Mouse (Mus musculus) macrophage (primary cell): ENCODE results near the gene Khdrbs2. TPM values are rescaled to one million over a fixed set of nuclear protein-coding genes. Genes with fewer than 3 reads are reported as not detected.

Experiments
- H3K27ac ChIP-seq: fragments of 350-480 bp; formaldehyde crosslinking; 2 replicates; pipeline ENCODE4 v1.9.0; 2021
- H3K36me3 ChIP-seq: fragments of 350-480 bp; formaldehyde crosslinking; 2 replicates; pipeline ENCODE4 v1.9.0; 2021; ENCODE audit errors: inconsistent target
- H3K4me3 ChIP-seq: fragments of 350-480 bp; formaldehyde crosslinking; 2 replicates; pipeline ENCODE4 v1.9.0; 2021; ENCODE audit errors: inconsistent target
- H3K79me2 ChIP-seq: fragments of 350-480 bp; formaldehyde crosslinking; 2 replicates; pipeline ENCODE4 v1.9.0; 2021; ENCODE audit errors: inconsistent target
- WGBS: methylation state at CpG from one replicate; pipeline ENCODE4 v1.1.7; 2026; ENCODE audit warnings: inconsistent platforms; ENCODE audit not compliant: missing documents; 5-methylcytosine and 5-hydroxymethylcytosine counted together
- polyA plus RNA-seq: library from polyadenylated mRNA; stranded (reverse); fragments of 250-400 nt; gene quantifications from 3 replicates; pipeline ENCODE4 v1.2.4, GENCODE M21; 2018; ENCODE audit warnings: inconsistent platforms
- total RNA-seq, 78 experiments: library from RNA; depleted of rRNA; stranded (reverse); fragments of 250-400 nt; gene quantifications; 1 replicate in 9 of 78; 2 replicates in 24 of 78; 3 replicates in 43 of 78; 4 replicates in 2 of 78; pipeline ENCODE4 v1.2.4; 2018; ENCODE audit warnings: inconsistent platforms in 56 of 78

Khdrbs2 gene
- total RNA-seq (2018; cell fraction: chromatin; rRNA removed): under 1 TPM in 2 of 26 experiments, not detected in 24; 0.13 to 0.18 TPM
- total RNA-seq (2018; cell fraction: cytosol; rRNA removed): not detected
- total RNA-seq (2018; cell fraction: nucleus; rRNA removed): under 1 TPM in 1 of 26 experiments, not detected in 25; 0.17 TPM
- not detected in 3 replicates for polyA plus RNA-seq

DNA sequence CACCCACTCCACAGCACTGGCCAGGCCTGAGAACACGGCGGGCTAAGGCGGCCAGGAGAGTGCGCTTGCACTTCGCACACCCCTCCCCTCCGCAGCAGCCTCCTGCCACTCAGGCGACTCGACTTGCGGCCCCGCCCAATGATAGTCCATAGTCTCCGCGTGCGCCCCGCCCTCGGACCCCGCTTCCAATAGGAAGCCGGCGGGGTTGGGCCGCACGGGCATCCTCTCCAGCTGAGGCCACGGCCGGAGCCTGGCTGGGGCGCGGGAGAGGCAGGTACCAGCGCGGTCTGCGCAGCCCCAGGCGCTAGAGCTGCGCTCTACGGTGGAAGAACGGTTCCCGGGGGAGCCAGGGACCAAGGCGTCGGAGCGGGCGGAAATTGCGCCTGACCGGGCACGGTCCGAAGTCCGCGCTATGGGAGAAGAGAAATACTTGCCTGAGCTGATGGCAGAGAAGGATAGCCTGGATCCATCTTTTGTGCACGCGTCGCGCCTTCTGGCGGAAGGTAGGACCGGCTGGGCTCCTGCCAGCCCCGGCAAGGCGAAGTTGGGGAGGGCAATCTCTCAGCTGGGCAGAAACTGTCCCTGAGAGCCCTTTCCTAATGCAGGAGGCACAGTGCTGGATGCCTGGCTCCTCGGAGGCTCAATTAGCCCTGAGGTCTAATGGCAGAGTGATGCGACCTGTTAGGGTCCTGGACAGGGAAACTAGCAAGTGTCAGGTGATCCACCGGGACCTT lies at the start of gene Khdrbs2:
Gene Khdrbs2 (plus strand): TSS at position 209 of the 734 bp plus-strand sequence.
- H3K36me3 ChIP-seq: no peaks in the 10 kb centered on the region
- no peak within 1 kb of the TSS for H3K27ac ChIP-seq
- no peak within 1 kb of the TSS for H3K4me3 ChIP-seq
- WGBS: 6% methylated on average over 52 of the region's 53 CpGs
- no peaks in the 10 kb centered on the region for H3K79me2 ChIP-seq

DNA sequence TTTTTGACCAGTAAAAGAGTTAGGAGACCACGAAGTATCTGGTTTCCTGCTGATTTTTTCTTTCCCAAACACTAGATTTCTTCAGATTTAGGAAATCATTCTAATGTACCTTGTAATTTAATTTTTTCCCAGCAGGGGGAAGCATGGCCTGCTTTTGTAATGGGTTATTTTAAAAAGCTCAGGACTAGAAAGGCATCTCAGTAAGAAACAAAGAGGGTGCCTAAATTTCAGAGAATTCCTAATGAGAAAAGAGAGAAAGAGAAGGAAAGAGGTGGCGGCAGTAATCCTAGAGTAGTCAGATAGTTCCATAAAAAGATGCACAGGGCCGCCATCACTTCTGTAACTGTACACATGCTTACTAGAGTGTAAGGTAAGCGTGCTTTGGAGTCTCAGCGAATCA lies 2.1 kb downstream of the Khdrbs2 start:
- Histone ChIP-seq H3K36me3 (no peaks in the 10 kb centered on the region), H3K79me2 (no peaks in the 10 kb centered on the region), H3K4me3 (no peak overlapping the region), H3K27ac (no peak overlapping the region)
- 63% methylated on average over 5 of the region's 5 CpGs for WGBS

DNA sequence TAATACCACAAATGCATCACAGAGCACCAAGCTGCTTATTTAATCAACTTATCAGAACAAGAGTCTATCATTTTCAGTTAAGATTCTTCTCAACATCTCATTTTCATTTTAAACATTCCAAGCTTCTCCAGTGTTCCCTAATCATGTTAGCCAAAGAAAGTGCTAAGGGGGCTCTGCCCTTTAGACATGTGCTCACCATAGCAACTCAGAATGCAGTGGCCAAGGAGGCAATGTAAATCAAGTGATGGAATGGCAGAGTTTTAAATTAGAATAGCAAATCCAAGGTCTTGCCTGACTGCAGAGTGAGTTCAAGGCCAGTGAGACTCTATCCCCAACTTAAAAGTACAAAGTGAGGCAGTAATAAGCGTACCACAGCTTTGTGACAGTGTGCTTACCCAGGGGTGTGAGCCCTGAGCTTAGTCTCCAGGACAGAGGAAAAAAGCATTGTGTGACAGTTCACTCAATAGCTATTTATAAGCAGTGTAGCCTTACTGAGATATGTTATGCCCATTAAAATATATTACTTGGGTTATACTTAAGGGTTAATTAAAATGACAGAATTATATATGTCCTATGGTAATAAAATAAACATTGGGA lies 27.2 kb downstream of the Khdrbs2 start:
- Histone ChIP-seq H3K4me3 (no peak overlapping the region), H3K27ac (no peak overlapping the region), H3K79me2 (no peaks in the 10 kb centered on the region), H3K36me3 (no peaks in the 10 kb centered on the region)
- 43% methylated on average over 1 of the region's 1 CpGs for WGBS

DNA sequence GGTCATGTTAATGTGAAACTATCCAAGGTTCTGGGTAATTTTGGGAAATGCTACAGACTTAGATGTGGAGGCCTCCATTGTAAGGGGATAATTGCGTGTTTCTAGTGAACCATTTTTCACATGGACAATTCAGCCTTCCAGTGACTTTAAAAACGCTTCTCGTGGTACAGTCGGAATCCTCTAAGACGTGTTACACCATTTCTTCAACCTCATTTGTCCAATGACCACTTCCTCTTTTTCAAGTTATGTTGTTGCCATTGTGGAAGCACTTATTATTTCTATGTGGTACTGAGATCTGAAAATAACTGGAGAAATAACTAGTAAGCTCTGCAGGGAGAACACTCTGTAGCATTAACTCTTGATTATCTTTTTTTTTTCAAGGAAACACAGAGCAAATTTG lies 75.9 kb downstream of the Khdrbs2 start:
- H3K79me2 ChIP-seq: no peaks in the 10 kb centered on the region
- 50% methylated on average over 5 of the region's 5 CpGs for WGBS
- H3K4me3 ChIP-seq: no peak overlapping the region

DNA sequence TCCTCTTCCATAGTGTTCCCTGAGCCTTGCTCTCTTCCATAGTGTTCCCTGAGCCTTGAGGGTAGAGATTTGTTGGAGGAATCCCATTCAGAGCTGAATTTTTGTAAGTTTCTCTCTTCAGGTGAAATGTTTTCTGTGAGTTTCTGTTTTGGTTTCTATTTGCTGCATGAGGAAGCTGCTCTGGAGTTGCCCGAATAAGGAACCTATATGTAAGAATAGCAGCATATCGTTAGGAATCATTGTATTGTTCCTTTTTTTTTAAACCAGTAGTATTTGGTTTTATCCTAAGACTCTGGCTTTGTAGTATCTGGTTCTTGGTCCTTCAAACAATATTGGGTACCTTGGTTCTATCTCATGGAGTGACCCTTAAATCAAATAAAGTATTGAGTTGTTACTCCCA lies 77.1 kb downstream of the Khdrbs2 start:
- Histone ChIP-seq H3K36me3 (no peaks in the 10 kb centered on the region), H3K79me2 (no peaks in the 10 kb centered on the region), H3K27ac (no peak overlapping the region), H3K4me3 (no peak overlapping the region)
- WGBS: 31% methylated on average over 2 of the region's 2 CpGs

More for the DNA sequence above, 75.9 kb downstream of the Khdrbs2 start:
- H3K27ac ChIP-seq: no peak overlapping the region
- H3K36me3 ChIP-seq: no peaks in the 10 kb centered on the region

DNA sequence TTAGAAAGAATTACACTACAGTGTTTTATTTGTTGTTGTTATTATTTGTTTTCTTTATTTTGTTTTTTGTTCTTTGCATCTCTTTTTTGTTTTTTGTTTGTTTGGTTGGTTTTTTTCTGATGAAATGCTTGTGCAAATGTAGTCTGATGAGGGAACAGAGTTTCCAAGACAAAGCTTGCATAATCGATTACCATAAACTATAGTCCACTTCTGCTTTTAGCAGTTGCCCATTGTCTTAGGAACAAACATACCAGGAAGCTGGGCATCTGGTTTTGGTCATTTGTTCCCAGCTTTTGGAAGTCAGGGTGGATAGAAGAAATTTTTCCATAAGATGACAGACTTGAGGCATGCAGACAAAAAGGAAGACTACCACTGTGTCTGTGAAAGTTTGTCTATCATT lies 77.8 kb downstream of the Khdrbs2 start:
- no peaks in the 10 kb centered on the region for H3K36me3 ChIP-seq
- WGBS: 75% methylated on average over 1 of the region's 1 CpGs
- no peak overlapping the region for H3K4me3 ChIP-seq
- no peak overlapping the region for H3K27ac ChIP-seq
- H3K79me2 ChIP-seq: no peaks in the 10 kb centered on the region

DNA sequence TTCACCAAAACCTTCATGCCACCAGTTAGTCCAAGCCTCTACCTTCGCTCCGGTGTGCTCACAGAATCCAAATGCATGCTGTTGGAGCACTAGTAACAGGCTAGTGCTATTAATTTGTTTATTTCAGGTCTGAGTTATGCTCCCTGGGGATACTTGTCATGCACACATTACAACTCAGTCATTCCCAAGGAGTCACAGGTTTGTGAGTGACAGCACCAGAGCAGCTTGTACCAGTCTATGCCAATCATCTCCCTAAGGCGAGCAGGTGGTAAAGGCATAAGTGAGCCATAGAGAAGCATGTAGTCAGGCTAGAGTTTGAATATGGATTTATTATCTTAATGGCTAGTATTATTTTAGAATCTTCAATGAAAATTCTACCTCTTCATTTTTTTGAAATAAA lies 86.4 kb downstream of the Khdrbs2 start:
- 85% methylated on average over 3 of the region's 3 CpGs for WGBS
- Histone ChIP-seq H3K27ac (no peak overlapping the region), H3K36me3 (no peaks in the 10 kb centered on the region), H3K4me3 (no peak overlapping the region), H3K79me2 (no peaks in the 10 kb centered on the region)

DNA sequence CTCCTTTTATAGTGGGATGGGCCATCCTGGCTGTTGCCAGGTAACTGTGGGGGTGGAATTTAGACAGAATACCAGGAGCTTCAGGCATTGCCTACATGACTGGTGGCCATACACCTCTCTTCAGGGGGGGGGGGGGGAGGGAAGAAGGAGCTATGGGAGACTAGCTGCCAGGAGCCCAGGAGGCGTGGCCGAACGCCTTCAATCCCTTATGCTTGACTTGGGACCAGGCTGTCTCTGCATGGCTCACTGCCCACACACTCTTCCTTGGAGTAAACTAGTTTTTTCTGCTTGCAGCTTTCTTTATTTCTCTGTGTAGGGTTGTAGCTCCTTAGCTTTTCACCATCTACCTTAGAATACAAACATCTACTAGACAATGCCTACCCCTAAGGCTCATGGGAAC lies 98.0 kb downstream of the Khdrbs2 start:
- WGBS: 85% methylated on average over 3 of the region's 3 CpGs
- Histone ChIP-seq H3K27ac (no peak overlapping the region), H3K79me2 (no peaks in the 10 kb centered on the region), H3K4me3 (no peak overlapping the region), H3K36me3 (no peaks in the 10 kb centered on the region)

DNA sequence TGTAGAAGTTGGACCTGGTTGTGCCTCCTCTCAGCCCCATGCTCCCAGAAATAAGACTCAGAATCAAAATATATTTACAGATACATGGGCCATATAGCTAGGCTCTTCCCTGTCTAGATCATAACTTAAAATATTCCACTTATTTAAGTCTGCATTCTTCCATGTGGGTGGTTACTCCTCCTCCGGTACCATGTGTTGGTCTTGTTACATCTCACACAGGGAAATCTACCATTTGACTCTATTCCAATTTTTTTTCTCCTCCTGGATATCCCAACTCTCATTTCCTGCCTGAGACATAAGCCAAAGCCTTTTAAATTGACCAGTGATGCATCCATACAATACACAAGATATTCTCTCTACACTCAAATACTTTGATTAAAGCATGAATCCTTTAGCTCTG lies 122.2 kb downstream of the Khdrbs2 start:
- no peak overlapping the region for H3K4me3 ChIP-seq
- H3K36me3 ChIP-seq: no peaks in the 10 kb centered on the region
- no peak overlapping the region for H3K27ac ChIP-seq
- no peaks in the 10 kb centered on the region for H3K79me2 ChIP-seq
- 70% methylated on average over 1 of the region's 1 CpGs for WGBS

DNA sequence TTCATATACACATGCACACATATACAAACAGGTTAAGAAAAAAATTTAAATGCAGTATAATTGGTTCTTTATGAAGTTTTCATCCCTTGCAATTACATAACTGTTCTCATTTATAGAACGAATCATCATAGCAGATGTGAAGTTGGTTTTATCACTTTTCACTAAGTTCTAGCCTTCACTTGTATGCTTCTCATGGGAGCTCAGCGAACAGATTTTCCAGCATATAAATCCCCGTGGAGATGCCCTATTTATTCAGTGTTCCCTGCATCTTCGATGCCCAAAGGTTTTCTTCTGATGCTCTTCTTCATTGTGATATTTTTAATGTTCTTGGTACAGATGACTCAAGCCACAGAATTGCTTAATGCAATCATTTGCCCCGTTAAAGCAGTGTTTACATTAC lies 128.9 kb downstream of the Khdrbs2 start:
- WGBS: 76% methylated on average over 5 of the region's 5 CpGs
- no peaks in the 10 kb centered on the region for H3K36me3 ChIP-seq
- H3K27ac ChIP-seq: no peak overlapping the region
- H3K79me2 ChIP-seq: no peaks in the 10 kb centered on the region
- no peak overlapping the region for H3K4me3 ChIP-seq

DNA sequence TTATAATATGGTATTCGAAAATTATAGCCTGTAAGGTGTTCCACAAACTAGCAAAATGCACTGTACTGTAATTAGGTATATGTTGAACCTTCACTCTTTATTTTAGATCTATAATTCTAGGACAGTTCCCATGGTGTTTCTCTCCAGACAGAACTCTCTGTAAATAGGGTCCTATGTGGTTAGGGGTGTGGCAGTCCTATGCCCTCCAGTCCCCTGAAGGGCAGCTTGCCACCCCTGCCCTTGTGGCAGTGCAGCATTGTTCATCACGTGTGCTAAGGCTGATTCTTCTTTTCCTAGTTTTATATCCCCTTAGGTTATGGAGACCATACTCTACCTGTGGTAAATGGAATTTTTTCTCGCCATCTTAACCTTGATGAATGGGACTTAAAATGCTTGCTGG lies 136.6 kb downstream of the Khdrbs2 start:
- Histone ChIP-seq H3K4me3 (no peak overlapping the region), H3K79me2 (no peaks in the 10 kb centered on the region), H3K27ac (no peak overlapping the region), H3K36me3 (no peaks in the 10 kb centered on the region)
- 60% methylated on average over 3 of the region's 3 CpGs for WGBS

DNA sequence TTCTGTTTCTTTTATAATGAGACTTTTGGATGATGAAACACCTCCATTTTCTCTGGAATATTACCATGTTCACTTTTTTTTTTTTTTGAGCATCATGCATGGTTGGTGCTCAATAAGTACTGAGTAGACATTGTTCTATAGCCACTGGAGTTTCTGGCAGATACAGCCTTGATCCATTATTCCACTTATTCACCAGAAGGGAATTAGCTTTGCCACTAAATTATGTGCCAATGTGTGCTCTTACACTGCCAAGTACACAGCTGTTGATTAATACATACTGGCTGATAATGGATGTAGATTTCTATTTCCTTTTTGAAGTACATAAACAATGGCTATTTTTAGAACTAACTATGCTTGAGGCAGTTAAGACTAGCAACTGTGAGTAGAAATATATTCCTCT lies 137.1 kb downstream of the Khdrbs2 start:
- H3K27ac ChIP-seq: no peak overlapping the region

DNA sequence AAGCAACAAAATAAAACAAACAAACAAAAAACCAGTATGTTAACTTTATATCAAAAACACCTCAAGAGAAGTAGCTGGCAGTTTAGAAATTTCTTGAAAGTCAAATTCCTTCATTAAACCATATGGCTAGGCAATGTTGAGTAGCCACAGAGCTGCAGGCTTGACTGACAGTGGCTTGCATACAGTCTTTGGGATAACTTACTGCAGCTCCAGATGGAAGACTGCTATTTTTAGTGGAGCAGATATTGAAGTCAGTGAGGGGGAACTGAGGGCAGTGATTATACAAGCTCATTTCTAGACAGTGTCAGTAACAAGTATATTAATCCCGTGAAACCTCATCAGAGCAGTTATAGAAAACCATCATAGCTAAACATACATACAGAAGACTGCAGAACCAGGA lies 166.6 kb downstream of the Khdrbs2 start:
- 100% methylated on average over 1 of the region's 1 CpGs for WGBS
- no peak overlapping the region for H3K4me3 ChIP-seq
- H3K27ac ChIP-seq: no peak overlapping the region
- no peaks in the 10 kb centered on the region for H3K36me3 ChIP-seq
- H3K79me2 ChIP-seq: no peaks in the 10 kb centered on the region

More for the DNA sequence above, 137.1 kb downstream of the Khdrbs2 start:
- H3K79me2 ChIP-seq: no peaks in the 10 kb centered on the region
- no peaks in the 10 kb centered on the region for H3K36me3 ChIP-seq
- no peak overlapping the region for H3K4me3 ChIP-seq

DNA sequence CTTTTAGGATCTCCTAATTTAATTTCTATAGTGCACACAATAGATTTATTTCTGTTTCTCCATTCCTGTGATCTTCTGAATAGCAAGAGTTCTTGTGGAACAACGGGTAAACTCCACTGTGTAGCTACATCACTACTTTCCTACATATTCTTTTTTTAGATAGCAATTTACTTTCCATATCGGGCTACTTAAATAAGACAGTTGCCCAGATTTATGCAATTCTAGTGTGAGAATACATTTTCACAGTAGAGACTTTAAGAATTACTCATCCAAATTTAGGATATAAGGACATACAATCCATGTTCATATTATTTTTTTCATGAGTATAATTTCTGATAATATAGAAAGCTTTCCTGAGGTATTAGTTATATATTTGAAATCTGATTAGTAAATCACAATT lies 175.0 kb downstream of the Khdrbs2 start:
- H3K4me3 ChIP-seq: no peak overlapping the region
- no peaks in the 10 kb centered on the region for H3K36me3 ChIP-seq
- 89% methylated on average over 2 of the region's 2 CpGs for WGBS

DNA sequence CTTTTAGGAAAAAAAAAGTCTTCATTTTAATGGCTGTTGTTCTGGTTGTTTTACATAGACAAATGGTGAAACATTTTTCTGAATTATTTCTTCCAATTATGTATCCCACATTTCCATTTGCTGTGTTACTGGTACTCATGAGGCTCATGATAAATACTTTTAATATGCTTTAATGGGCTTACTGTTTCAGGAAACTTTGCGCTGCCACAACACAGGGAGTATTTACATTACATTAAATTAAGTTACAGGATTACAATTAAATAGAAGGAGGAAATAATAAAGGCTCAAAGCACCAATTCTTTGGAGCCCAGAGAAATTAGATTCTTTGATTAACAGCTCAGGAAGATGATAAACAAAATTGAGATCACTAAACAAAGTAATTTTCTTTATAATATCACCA lies 179.6 kb downstream of the Khdrbs2 start:
- H3K27ac ChIP-seq: no peak overlapping the region
- no peaks in the 10 kb centered on the region for H3K36me3 ChIP-seq
- no peak overlapping the region for H3K4me3 ChIP-seq
- no peaks in the 10 kb centered on the region for H3K79me2 ChIP-seq
- WGBS: 85% methylated on average over 1 of the region's 1 CpGs

More for the DNA sequence above, 175.0 kb downstream of the Khdrbs2 start:
- H3K79me2 ChIP-seq: no peaks in the 10 kb centered on the region
- H3K27ac ChIP-seq: no peak overlapping the region
